Mouse (Mus musculus) ES-E14 (cell line): ENCODE measurements around the gene Narf. TPM values are rescaled to one million over a fixed set of nuclear protein-coding genes. Genes with fewer than 3 reads are reported as not detected.
A peak's percentile ranks its signal among the peaks of the same experiment; 100 is the strongest.

Source experiments
- DNase-seq: peaks from one replicate; pipeline ENCODE4 v3.0.0-alpha.2; 2013; ENCODE audit warnings: low read depth, low spot score
- H3K27ac ChIP-seq: 2 replicates; pipeline ENCODE4 v1.5.1; 2012; ENCODE audit warnings: low read depth, mild to moderate bottlenecking, low read length, moderate library complexity, mixed read lengths; ENCODE audit not compliant: poor library complexity, insufficient read depth, severe bottlenecking
- H3K36me3 ChIP-seq: 2 replicates; pipeline ENCODE4 v1.6.1; 2012; ENCODE audit warnings: mild to moderate bottlenecking, low read length, moderate library complexity, mixed read lengths; ENCODE audit not compliant: control insufficient read depth, poor library complexity, insufficient read depth, severe bottlenecking
- H3K4me1 ChIP-seq, 2 experiments: fragments of 150-350 bp in 1 of 2; sonication (generic) in 1 of 2; 2 replicates each; pipeline ENCODE4 v1.6.1; 2012; ENCODE audit warnings: low read length in 2 of 2, mild to moderate bottlenecking in 1 of 2, mixed read lengths in 1 of 2; ENCODE audit not compliant: control insufficient read depth in 2 of 2, insufficient read depth in 2 of 2, poor library complexity in 1 of 2
- H3K4me3 ChIP-seq, 2 experiments: fragments of 150-350 bp in 1 of 2; sonication (generic) in 1 of 2; 2 replicates each; pipeline ENCODE4 v1.5.1; 2012; ENCODE audit warnings: low read length in 2 of 2, low read depth in 1 of 2, mild to moderate bottlenecking in 1 of 2, mixed read lengths in 1 of 2; ENCODE audit not compliant: insufficient read depth in 1 of 2, poor library complexity in 1 of 2, severe bottlenecking in 1 of 2
- H3K9ac ChIP-seq: 2 replicates; pipeline ENCODE4 v1.6.1; 2012; ENCODE audit warnings: low read depth, mild to moderate bottlenecking, low read length, mixed read lengths; ENCODE audit not compliant: poor library complexity, insufficient read depth, severe bottlenecking
- H3K9me3 ChIP-seq: fragments of 150-350 bp; sonication (generic); 2 replicates; pipeline ENCODE4 v1.6.1; 2012; ENCODE audit warnings: low read depth, mild to moderate bottlenecking, low read length; ENCODE audit not compliant: control insufficient read depth, insufficient read depth
- CHD2 ChIP-seq: IDR thresholded peaks from 2 replicates; pipeline ENCODE4 v1.6.1; 2014; ENCODE audit warnings: mild to moderate bottlenecking, low read depth, low read length, inconsistent platforms
- HCFC1 ChIP-seq: IDR thresholded peaks from 2 replicates; pipeline ENCODE4 v1.6.1; 2012; ENCODE audit warnings: low read length, inconsistent platforms, borderline replicate concordance; ENCODE audit not compliant: insufficient read depth
- MAFK ChIP-seq: IDR thresholded peaks from 2 replicates; pipeline ENCODE4 v1.6.1; 2014; ENCODE audit warnings: mild to moderate bottlenecking, low read depth, low read length, inconsistent platforms; ENCODE audit not compliant: insufficient read depth
- ZC3H11A ChIP-seq: IDR thresholded peaks from 2 replicates; pipeline ENCODE4 v1.6.1; 2012; ENCODE audit warnings: low read depth, mild to moderate bottlenecking, inconsistent platforms, low read length, borderline replicate concordance
- ZNF384 ChIP-seq: IDR thresholded peaks from 2 replicates; pipeline ENCODE4 v1.6.1; 2012; ENCODE audit warnings: low read depth, low read length, inconsistent platforms
- in situ Hi-C, 2 experiments: fragments of 600-800 bp; cut with MboI; formaldehyde crosslinking; loops; one replicate each; pipeline ENCODE4 v1.15.1; 2025; ENCODE audit warnings: low sequenced_read_pairs in 2 of 2, inconsistent platforms in 1 of 2; ENCODE audit not compliant: unreplicated experiment in 2 of 2
- total RNA-seq: library from RNA; depleted of rRNA; stranded (reverse); fragments of 300-350 nt; gene quantifications from 2 replicates; pipeline ENCODE4 v1.2.3, GENCODE M21; 2012; rRNA removed

Gene Narf
- 10.9 and 11.7 TPM in 2 replicates for total RNA-seq

DNA sequence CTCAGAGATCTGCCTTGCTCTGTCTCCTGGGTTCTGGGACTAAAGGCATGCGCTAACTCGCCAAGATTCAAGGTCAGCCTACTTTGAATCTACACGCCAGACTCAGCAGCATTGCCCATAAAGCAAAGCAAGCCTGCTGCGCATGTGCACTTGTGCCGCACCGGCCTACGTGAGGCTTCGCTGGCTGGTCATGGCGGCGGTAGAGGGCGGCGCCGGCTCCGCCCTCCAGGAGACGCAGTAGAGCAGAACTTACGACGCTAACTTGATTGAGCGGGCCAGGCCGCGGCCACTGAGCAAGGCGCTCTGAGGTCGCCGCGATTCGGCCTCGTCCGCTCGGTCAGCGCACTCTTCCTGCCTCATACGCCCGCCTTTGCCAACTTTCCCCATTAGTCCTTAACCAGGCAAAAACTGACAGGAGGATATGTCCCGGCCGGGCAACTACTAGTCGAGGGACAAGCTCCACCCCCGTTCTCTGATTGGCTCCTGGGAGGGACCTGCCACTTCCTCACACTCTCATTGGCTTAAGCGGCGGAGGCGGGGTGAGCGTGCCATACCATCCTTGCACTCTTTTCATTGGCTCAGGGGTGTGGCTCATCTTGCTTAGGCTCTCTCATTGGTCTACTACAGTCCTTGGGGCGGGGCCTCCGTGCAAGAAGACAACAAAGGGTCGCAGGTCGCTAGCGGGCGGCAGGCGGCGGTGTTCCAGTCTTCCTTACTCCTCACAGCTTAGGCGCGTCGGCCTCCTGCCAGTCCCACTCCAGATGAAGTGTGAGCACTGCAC is at the start of gene Narf:
TSS of gene Narf (plus strand) at position 690 of the 781 bp plus-strand sequence.
- in situ Hi-C loops, result no loop called here

DNA sequence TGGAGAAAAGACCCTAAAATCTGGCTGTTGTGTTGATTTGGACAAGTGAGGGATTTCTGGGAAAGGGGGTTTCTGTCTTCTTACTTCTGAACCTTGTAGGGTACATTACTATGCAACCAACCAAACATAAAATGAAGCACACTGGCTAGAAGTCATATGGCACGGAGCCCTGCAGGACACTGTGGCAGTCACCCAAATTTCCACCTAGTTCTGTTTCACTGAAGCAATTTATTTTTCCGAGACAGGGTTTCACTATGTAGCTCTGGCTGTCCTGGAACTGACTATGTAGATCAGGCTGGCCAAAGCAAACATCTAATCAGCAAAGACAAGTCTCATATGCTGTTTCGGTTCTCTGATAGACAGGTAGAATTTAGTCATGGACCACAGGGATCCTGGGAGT is 47.4 kb upstream of the Narf start:
- no peak for DNase-seq
- H3K4me1 ChIP-seq, result no peaks in the 10 kb centered on the region
- H3K4me3 ChIP-seq, result no peak overlapping the region
- H3K9me3 ChIP-seq, result no peaks in the 10 kb centered on the region
- no peak overlapping the region for H3K9ac ChIP-seq
- no peak overlapping the region for H3K27ac ChIP-seq
- no peaks in the 10 kb centered on the region for H3K36me3 ChIP-seq
- in situ Hi-C loops, result no loop called here
- TF ChIP-seq ZC3H11A (no peak), HCFC1 (no peak), CHD2 (no peak), ZNF384 (no peak)

More for the DNA sequence above, at the start of gene Narf:
- H3K36me3 ChIP-seq, result no peaks in the 10 kb centered on the region
- H3K4me3 ChIP-seq, result peak within 1 kb of the TSS; percentile 65 to 94
- DNase-seq, result peak; percentile 100
- TF ChIP-seq ZNF384 (no peak), CHD2 (peak; percentile 78), HCFC1 (peak; percentile 34; the same call in 1 of the 2 replicates)
- peak within 1 kb of the TSS; percentile 76 for H3K9ac ChIP-seq
- peaks cover 0 to 3% of the 10 kb centered on the region in 2 experiments; a peak in 1 of 4 replicates for H3K4me1 ChIP-seq
- peak within 1 kb of the TSS; percentile 57; the same call in 1 of the 2 replicates for H3K27ac ChIP-seq
- H3K9me3 ChIP-seq, result no peaks in the 10 kb centered on the region

DNA sequence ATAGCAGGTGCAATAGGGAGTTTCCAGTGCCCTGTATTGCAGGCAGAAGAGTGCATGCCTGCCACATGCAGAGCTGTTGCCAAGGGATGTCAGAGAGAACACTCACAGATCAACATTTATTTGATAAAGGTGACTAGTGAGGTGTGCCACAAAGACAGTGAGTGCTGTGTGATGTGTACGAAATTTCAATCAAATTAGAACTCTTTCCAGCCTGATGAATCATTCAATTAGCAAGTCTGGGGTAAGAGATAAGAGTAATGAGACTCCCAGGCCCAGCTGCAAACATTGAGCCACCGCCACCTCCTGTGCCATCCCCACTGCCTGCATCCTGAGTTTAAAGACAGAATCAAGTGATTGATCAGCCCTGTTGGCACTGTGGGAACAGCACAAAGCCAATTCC is 44.3 kb upstream of the Narf start:
- no peaks in the 10 kb centered on the region for H3K4me1 ChIP-seq
- H3K9me3 ChIP-seq, result no peaks in the 10 kb centered on the region
- no peak overlapping the region for H3K9ac ChIP-seq
- no peak overlapping the region for H3K4me3 ChIP-seq
- TF ChIP-seq ZC3H11A (no peak), ZNF384 (no peak), CHD2 (no peak), HCFC1 (no peak), MAFK (no peak)
- DNase-seq, result no peak
- H3K36me3 ChIP-seq, result no peaks in the 10 kb centered on the region
- no peak overlapping the region for H3K27ac ChIP-seq
- in situ Hi-C loops, result no loop called here

DNA sequence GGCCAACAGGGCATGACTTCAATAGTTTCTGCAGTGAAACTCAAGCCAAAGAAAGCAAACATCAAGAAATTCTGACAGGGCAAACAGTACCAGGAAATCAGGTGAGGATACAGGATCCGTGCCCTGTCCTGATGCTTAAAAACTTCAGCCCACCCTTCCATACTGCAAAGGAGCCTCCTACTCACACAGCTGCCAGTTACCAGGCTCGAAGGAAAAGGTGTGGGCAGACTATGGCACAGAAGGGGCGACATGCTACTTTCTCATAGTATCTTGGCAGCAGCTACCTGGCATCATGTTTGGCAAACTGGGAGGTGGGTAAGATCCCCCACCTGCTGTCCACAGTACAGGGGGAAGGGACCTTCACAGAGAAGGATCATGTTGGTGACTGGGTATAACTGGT is 43.6 kb upstream of the Narf start:
- in situ Hi-C loops, result no loop called here
- no peak for DNase-seq
- no peaks in the 10 kb centered on the region for H3K36me3 ChIP-seq
- H3K27ac ChIP-seq, result no peak overlapping the region
- H3K9ac ChIP-seq, result no peak overlapping the region
- no peak overlapping the region for H3K4me3 ChIP-seq
- TF ChIP-seq MAFK (no peak), ZC3H11A (no peak), ZNF384 (no peak), CHD2 (no peak), HCFC1 (no peak)
- no peaks in the 10 kb centered on the region for H3K9me3 ChIP-seq
- H3K4me1 ChIP-seq, result no peaks in the 10 kb centered on the region

DNA sequence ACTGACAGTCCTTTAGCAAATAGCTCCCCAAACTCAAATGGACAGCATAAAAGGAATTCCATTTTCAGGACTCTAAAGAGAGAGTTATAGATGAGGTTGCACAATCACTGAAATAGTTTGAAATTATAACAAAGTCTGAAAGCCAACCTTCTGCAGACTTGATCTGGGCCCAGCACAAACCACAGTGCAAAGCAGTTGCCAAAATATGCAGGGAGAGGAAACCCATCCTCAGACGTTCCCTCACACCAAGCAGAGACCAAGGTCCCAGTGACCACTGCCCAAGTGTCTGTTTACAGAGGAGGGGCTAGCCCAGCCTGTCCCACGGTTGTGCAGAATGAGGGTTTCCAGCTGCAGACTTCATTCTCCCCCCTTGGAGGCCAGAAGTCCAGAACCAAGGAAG is 38.4 kb upstream of the Narf start:
- Histone ChIP-seq H3K4me1 (no peaks in the 10 kb centered on the region; a peak in 1 of 4 replicates), H3K9ac (no peak overlapping the region), H3K9me3 (no peaks in the 10 kb centered on the region), H3K27ac (no peak overlapping the region), H3K4me3 (no peak overlapping the region), H3K36me3 (no peaks in the 10 kb centered on the region)
- no peak for TF ChIP-seq HCFC1
- no peak for TF ChIP-seq MAFK
- TF ChIP-seq ZNF384, result no peak
- no peak for DNase-seq
- in situ Hi-C loops, result no loop called here
